Mouse (Mus musculus): ENCODE measurements at regions not wholly inside any gene's neighbourhood (a gene's known extent, or its start where the extent isn't known, plus 50 kb on each side); places are given as distances from the start of the nearest gene placed in this dataset.

- DNase-seq = no peak
Observed at GRCm38 (mm10) chr12:39840179-39840578, 197.6 kb downstream of the Arl4a start.

DNA sequence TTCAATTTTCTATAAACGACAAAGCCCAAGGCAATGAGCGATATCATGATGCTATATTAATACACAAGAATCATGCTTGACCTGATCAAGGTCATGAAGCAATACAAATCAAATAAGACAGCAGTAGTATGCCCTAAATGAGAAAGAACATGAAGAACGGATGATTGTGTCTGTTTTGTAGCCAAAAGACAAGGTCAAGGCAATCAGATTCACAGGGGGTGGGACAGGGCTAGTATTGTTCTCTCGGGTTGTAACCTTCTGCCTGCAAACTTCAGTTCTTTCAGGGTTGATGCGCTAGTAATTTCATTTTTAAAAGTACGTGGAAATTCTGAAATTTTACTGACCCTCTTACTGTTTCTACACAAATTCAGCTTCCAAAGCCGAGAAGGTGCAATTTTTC is 206.7 kb downstream of the Arl4a start:
- no peak for DNase-seq

DNA sequence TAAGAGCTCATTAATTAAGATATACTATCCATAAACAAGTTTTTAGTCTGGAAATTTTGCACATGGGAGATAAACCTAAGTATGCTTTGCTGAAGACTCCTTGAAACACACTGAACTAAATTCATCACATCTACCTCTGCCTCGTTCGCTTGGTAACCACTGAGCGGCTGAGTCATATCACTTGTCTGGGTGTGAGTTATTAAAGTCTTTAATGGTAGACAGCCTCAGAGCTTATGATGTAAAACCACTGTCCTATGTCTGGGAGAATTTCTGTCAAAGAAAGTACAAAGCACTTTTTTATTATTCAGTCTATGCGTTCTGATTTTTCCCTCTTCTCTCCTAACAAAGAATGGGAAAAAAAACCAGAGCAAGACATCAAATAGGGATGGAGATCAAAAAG is 207.3 kb downstream of the Arl4a start:
- no peak for DNase-seq

DNA sequence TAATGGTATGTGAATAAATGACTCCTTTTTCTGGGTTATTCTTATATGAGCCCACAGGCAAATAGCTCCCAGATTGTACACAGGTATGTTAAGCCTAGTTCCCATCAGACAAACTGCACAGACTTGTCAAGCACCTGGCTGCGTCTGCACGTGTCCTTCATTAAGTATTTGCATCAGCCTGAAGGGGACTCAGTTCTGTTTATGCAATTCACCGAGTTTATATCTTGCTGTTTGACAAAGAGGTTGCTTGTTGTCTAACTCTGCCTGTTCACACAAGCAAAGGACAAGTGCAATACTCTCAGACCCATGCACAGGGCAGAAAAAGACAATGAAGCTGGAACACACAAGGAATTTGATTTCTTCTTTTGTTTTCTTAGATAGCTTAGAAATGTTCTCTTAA is 215.2 kb downstream of the Arl4a start:
- no peak for DNase-seq

DNA sequence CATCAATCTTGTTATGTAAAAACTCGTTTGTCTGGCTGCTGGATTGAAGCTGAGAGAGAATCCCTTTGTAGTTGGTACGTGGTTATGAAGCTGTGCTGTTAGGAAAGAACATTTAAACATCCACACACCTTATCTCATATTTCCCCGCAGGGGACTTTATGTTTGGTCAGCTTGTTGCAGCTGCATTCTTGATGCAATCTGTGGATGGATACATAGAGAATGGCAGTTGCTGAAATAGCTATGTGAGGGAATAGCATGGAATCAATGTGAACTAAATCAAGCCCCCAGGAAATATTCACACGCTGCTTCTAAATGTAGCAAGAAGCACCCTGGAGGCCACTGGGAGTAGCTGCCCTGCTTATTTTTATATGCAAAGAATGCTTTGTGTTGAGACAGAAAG is 236.3 kb downstream of the Arl4a start:
- no peak for DNase-seq

DNA sequence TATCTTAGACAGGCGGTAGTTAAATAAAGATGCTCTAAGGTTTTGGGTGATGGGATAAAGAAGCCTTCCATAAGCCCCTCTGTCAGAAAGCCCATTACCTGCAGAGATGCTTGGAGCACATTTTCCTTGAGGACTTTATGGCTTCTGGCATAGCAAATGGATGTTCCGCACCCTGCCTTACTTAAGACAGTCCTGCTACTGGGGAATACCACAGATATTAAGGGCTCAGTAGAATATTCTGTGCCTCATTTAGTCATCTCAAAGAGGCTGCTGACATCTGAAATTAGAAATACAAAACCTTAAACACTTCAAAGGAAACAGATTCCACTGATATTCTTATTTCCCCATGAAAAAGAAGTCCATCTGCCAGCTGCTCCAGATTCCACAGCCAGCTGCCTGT is 240.0 kb downstream of the Arl4a start:
- no peak for DNase-seq

DNA sequence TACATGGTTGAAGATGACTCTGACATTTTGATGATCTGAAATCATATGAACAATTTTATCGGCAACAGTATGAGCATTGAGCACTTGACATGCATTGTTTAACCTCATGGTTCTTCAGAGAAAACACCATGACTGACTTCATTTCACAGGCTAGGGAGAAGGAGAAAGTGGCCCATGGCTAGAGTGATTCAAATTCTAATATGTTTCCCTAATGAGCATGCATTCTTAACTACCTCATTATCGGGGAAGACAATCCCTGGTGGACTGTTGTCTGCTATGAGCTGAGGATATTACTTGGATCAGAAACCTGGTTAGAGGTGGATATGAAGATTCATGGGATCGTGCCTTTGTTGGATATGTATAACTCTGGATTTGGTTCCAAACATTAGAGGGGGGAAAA is 240.9 kb downstream of the Arl4a start:
- no peak for DNase-seq

DNA sequence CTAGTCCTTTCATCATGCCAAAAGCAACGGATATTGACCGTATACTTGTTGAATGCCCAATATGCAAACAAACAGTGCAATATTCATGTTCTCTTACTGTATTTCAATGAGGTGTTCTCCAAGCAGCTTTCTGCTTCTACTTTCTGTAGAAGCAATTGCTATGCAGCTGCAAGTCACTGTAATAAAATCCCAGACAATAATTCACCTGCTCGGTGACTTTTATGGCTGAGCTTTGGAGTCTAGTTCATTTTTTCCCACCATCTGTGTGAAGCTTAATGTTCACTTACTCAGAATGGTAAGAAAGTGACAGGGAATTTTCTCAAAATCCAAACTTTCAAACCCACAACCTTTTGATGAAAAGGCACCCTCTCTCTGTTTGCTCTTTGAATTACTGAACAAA is 252.8 kb downstream of the Arl4a start:
- DNase-seq = no peak

GRCm38 (mm10) chr12:39784532-39784931 is 253.3 kb downstream of the Arl4a start:
- no peak for DNase-seq

DNA sequence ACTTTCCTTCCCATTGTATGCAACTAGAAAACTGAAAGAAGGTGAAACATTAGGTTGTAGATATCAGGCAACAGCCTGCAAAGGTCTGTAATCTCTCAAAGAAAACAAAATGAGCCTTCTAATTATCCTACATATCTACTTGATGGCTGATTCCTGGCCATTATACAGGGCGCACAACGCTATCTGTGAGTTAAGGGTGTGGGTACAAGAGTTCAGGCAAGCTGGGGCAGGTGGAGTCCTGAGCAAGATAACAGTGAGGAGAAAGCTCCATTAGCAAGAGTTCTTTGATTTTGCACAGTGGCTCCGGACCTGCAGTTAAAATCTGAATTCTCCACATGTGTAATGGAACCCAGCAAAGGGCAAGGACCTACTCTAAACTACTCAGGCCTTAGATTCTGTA is 261.7 kb downstream of the Arl4a start:
- DNase-seq = no peak

- DNase-seq = no peak
Observed at GRCm38 (mm10) chr12:39766988-39767387, 270.8 kb downstream of the Arl4a start.

GRCm38 (mm10) chr12:39763529-39763928 is 274.3 kb downstream of the Arl4a start:
- no peak for DNase-seq

DNA sequence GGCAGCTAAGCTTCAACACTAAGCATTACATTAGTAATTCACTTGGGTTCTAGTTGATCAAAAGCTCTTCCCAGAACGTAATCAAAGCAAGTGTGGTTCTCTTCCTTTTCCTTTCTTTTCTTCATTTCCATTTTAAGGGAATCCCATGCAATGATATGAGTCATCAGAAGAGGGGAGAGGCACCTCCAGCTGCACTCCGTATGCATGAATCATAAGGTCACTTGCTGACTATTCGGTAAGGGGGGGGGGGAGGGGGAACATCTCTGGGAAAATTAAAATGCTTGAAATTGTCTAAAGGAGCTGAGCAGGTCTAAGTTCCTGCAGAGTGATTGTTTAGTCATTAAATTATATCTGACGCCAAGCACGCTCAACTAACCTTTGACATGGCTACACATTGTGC is 275.9 kb downstream of the Arl4a start:
- no peak for DNase-seq

DNA sequence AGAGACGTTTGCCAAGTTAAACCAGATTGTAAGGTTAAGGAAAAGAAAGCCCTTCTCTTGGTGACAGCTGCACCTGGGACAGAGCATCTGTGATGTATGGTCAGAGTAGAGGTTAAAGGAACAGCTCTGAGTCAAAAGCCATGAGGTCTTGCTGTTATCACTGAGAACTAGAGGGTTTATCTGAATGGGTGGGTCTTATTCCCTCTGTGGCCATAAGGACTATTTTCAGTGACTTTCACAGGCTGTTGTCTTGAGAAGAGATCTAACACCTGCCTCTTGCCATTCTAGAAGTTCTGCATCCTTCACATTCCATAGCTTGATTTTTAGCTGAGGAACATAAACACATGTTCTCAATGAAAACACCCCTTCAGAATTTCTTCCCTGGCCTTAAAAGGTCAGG is 276.5 kb downstream of the Arl4a start:
- DNase-seq = no peak

DNA sequence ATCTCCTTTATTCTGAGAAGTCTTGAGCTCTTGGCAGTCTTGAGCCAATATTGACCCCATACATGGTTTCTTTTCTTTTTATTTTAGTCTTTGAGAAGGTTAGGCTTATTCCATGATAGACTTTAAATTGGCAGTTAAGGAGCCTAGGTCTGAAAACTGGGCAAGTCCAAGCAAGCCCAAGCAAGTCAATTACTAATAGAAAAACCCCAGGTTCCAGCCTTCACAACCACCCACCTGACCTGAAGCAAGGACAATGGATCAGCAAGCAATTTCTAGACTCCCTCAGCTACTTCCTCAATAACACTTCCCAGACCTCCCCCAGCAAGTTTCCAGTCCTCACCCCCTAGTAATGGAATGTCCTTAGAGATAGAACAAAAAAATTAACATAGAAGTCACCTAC is 279.9 kb downstream of the Arl4a start:
- no peak for DNase-seq

GRCm38 (mm10) chr12:39751850-39752249 is 286.0 kb downstream of the Arl4a start:
- DNase-seq = no peak

- no peak for DNase-seq
Observed at GRCm38 (mm10) chr12:39742156-39743063, 295.4 kb downstream of the Arl4a start.

- DNase-seq = no peak
Observed at GRCm38 (mm10) chr12:39741051-39741847, 296.6 kb downstream of the Arl4a start.

DNA sequence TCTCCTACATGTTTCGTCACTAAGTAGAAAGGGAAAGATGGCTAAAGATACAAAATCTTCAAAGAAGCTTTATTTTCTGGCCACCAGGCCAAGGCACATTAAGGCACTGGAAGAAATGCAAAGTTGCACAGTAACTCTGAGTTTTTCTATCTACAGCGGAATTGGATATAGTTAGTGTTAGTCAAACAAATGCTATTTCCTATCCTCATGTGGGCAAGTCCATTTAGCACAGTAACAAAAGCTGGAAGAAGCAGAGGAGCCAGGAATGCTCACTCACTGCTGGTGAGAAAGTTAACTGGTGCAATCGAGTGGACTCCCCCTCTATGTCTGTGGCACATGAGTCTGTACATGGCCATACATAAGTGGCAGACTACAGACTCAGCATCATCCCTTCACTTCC is 300.9 kb downstream of the Arl4a start:
- DNase-seq = no peak

- no peak for DNase-seq
Observed at GRCm38 (mm10) chr12:39736097-39736920, 301.5 kb downstream of the Arl4a start.

GRCm38 (mm10) chr12:39734176-39734575 is 303.6 kb downstream of the Arl4a start:
- no peak for DNase-seq

- no peak for DNase-seq
Observed at GRCm38 (mm10) chr12:39731177-39731576, 306.6 kb downstream of the Arl4a start.

- DNase-seq = no peak
Observed at GRCm38 (mm10) chr12:39729255-39729654, 308.6 kb downstream of the Arl4a start.

All from adrenal gland, postnatal 25 days (tissue).